Mouse (Mus musculus): ENCODE data around the gene Hist1h2ah.

Gene Hist1h2ah

GRCm38 (mm10) chr13:22039951-22040463 is 4.6 kb upstream of the Hist1h2ah start:
- DNase-seq (ENCODE audit: low spot score in 2 of 2): no peak

- no peak for DNase-seq (ENCODE audit: low spot score in 2 of 2)
These were observed 4.0 kb upstream of the Hist1h2ah start for GRCm38 (mm10) chr13:22039364-22039763.

- DNase-seq (ENCODE audit: low spot score in 2 of 2): no peak
These were observed 2.0 kb upstream of the Hist1h2ah start for GRCm38 (mm10) chr13:22037415-22037814.

- no peak for DNase-seq (ENCODE audit: low spot score in 2 of 2)
These were observed 1.6 kb upstream of the Hist1h2ah start for GRCm38 (mm10) chr13:22036986-22037385.

GRCm38 (mm10) chr13:22036149-22036956 is 985 bp upstream of the Hist1h2ah start:
- no peak for DNase-seq (ENCODE audit: low spot score in 2 of 2)

GRCm38 (mm10) chr13:22034443-22035266 is 713 bp downstream of the Hist1h2ah start:
- DNase-seq (ENCODE audit: low spot score in 2 of 2): no peak

- DNase-seq (ENCODE audit: low spot score in 2 of 2): no peak
These were observed 1.5 kb downstream of the Hist1h2ah start for GRCm38 (mm10) chr13:22033741-22034442.

GRCm38 (mm10) chr13:22030493-22030892 is 4.9 kb downstream of the Hist1h2ah start:
- no peak for DNase-seq (ENCODE audit: low spot score in 2 of 2)

- no peak for DNase-seq (ENCODE audit: low spot score in 2 of 2)
These were observed 5.4 kb downstream of the Hist1h2ah start for GRCm38 (mm10) chr13:22029928-22030327.

- peak; percentile 83 to 88 for DNase-seq (ENCODE audit: low spot score in 2 of 2)
These were observed 6.5 kb downstream of the Hist1h2ah start for GRCm38 (mm10) chr13:22028673-22029460.

- peak; percentile 69 to 78 for DNase-seq (ENCODE audit: low spot score in 2 of 2)
These were observed 9.0 kb downstream of the Hist1h2ah start for GRCm38 (mm10) chr13:22026058-22027031.

GRCm38 (mm10) chr13:22022241-22022640 is 13.1 kb downstream of the Hist1h2ah start:
- peak; percentile 51 to 64 for DNase-seq (ENCODE audit: low spot score in 2 of 2)

- no peak for DNase-seq (ENCODE audit: low spot score in 2 of 2)
These were observed 13.8 kb downstream of the Hist1h2ah start for GRCm38 (mm10) chr13:22021581-22021980.

- DNase-seq (ENCODE audit: low spot score in 2 of 2): no peak
These were observed 14.4 kb downstream of the Hist1h2ah start for GRCm38 (mm10) chr13:22020901-22021339.

GRCm38 (mm10) chr13:22019934-22020835 is 15.2 kb downstream of the Hist1h2ah start:
- DNase-seq (ENCODE audit: low spot score in 2 of 2): no peak

- DNase-seq (ENCODE audit: low spot score in 2 of 2): peak; percentile 39 to 54
These were observed 19.6 kb downstream of the Hist1h2ah start for GRCm38 (mm10) chr13:22015479-22016450.

GRCm38 (mm10) chr13:22014411-22014845 is 20.9 kb downstream of the Hist1h2ah start:
- no peak for DNase-seq (ENCODE audit: low spot score in 2 of 2)

Measured in right cerebral cortex, postnatal 36 days (tissue).